Mouse (Mus musculus) megakaryocyte, embryonic 14.5 days (primary cell): ENCODE results near the gene Zyg11a.

Experiments used
- FLI1 ChIP-seq: IDR thresholded peaks from 2 replicates; pipeline ENCODE4 v1.6.1; 2012; ENCODE audit warnings: low read length, inconsistent platforms, mixed read lengths
- GATA1 ChIP-seq: IDR thresholded peaks from 3 replicates; pipeline ENCODE4 v1.6.1; 2012; ENCODE audit warnings: mixed read lengths, low read length, inconsistent platforms, borderline replicate concordance

DNA sequence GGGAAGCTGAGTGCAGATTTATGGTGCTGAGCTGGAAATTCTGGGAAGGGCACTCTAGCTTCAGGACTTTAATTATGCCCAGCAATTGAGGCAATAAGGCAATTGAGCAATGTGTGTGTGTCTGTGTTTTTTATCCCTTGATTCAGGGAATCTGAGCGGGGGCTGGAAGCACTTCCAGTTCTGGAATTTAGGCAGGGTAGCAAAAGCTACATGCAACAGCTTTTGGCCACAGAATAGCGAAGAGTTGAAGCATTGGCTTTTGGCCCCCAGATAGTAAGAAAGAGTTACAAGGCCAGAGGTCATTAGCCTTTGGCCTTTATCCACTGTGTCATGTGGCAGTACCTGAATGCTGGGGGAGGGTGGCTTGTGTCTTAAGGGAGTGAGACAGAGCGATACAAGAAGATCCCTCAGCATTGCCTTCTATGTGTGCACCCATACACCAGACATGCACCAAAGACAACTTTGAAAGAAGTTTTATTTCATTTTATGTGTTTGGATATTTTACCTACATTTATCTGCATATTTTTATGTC, 7.6 kb upstream of the Zyg11a start:
- no peak for TF ChIP-seq GATA1
- no peak for TF ChIP-seq FLI1
